Comparison of ENCODE assay signal across 8 mouse cellular contexts in genomic region chr4:118437829-118438253, GRCm38 (mm10). TPM values are rescaled to one million over a fixed set of nuclear protein-coding genes. Genes with fewer than 3 reads are reported as not detected.
A peak's percentile ranks its signal among the peaks of the same experiment; 100 is the strongest.
DNase-seq lines count a peak whose midpoint lies in the region; ATAC-seq and TF ChIP-seq lines count a peak whose summit lies in the region.

No protein-coding gene starts in this region.

- H3K27me3 ChIP-seq in CH12.LX (replicated peaks): peaks cover 19% of the 10 kb centered on the region
- H3K27me3 ChIP-seq in midbrain, embryonic 13.5 days: no peaks in the 10 kb centered on the region
- no peaks in the 10 kb centered on the region for H3K27me3 ChIP-seq in thymus, adult 2 months (ENCODE audit: control insufficient read depth, insufficient read depth, low read length)

- ATAC-seq in midbrain, embryonic 13.5 days: peak; percentile 15; the same call in 1 of the 2 replicates

- peaks cover 25% of the 10 kb centered on the region for H3K79me2 ChIP-seq in CH12.LX (replicated peaks; ENCODE audit: control insufficient read depth, extremely low read depth, insufficient read depth, poor library complexity, severe bottlenecking)

- peaks cover 8 to 37% of the 10 kb centered on the region in 2 experiments for H3K4me1 ChIP-seq in CH12.LX (ENCODE audit: control insufficient read depth in 1 of 2, insufficient read depth in 2 of 2)
- H3K4me1 ChIP-seq in bone marrow macrophage, adult 2 months (ENCODE audit: control insufficient read depth, insufficient read depth, low read length): peaks cover 8% of the 10 kb centered on the region
- H3K4me1 ChIP-seq in midbrain, embryonic 13.5 days (replicated peaks): peaks cover 36% of the 10 kb centered on the region
- peaks cover 22% of the 10 kb centered on the region for H3K4me1 ChIP-seq in thymus, adult 2 months (replicated peaks; ENCODE audit: control insufficient read depth, insufficient read depth, low read length)

- no peak for TF ChIP-seq RAD21 in CH12.LX (IDR thresholded peaks at IDR 0.05; ENCODE audit: low read depth, low read length)

- peak overlapping the region; percentile 76 for H3K9ac ChIP-seq in CH12.LX (ENCODE audit: insufficient read depth, low read depth)
- H3K9ac ChIP-seq in midbrain, embryonic 13.5 days (replicated peaks): peak overlapping the region; percentile 75

- 8% methylated on average over 12 of the region's 12 CpGs for WGBS in midbrain, embryonic 13.5 days
- WGBS in thymus, adult 2 months: 22% methylated on average over 12 of the region's 12 CpGs

- H3K4me2 ChIP-seq in CH12.LX (ENCODE audit: insufficient read depth, low read depth, poor library complexity, severe bottlenecking): peak overlapping the region; percentile 51; the same call in 1 of the 2 replicates
- peak overlapping the region; percentile 95 for H3K4me2 ChIP-seq in midbrain, embryonic 13.5 days (replicated peaks)

- no peak for TF ChIP-seq CTCF in CH12.LX (conservative IDR thresholded peaks at IDR 0.05 in 1 of 2, IDR thresholded peaks at IDR 0.05 in 1 of 2; ENCODE audit: low read depth in 2 of 2, low read length in 2 of 2)
- no peak for TF ChIP-seq CTCF in bone marrow macrophage, adult 2 months (IDR thresholded peaks at IDR 0.05; ENCODE audit: low read depth, low read length)
- no peak for TF ChIP-seq CTCF in thymus, adult 2 months (IDR thresholded peaks at IDR 0.05; ENCODE audit: borderline replicate concordance, control insufficient read depth, extremely low read depth, insufficient read depth, low read length, poor library complexity)

- no peak for TF ChIP-seq POLR2A in CH12.LX (IDR thresholded peaks at IDR 0.05; ENCODE audit: low read depth, low read length)
- no peak for TF ChIP-seq POLR2A in bone marrow macrophage, adult 2 months (IDR thresholded peaks at IDR 0.05; ENCODE audit: borderline replicate concordance, low read depth, low read length)
- TF ChIP-seq POLR2A in thymus, adult 2 months (IDR thresholded peaks at IDR 0.05; ENCODE audit: control insufficient read depth, extremely low read depth, insufficient read depth, low read length, poor library complexity): no peak; the same call in 1 of the 2 replicates

- H3K36me3 ChIP-seq in CH12.LX (replicated peaks in 1 of 2; ENCODE audit: control insufficient read depth in 1 of 2, insufficient read depth in 1 of 2, low read length in 1 of 2): peaks cover 31 to 35% of the 10 kb centered on the region in 2 experiments
- H3K36me3 ChIP-seq in midbrain, embryonic 13.5 days: peaks cover 17% of the 10 kb centered on the region
- H3K36me3 ChIP-seq in thymus, adult 2 months (ENCODE audit: control insufficient read depth, insufficient read depth, low read length): peaks cover 7% of the 10 kb centered on the region

- no peak for DNase-seq in CH12.LX (ENCODE audit: extremely low read depth)
- DNase-seq in heart, adult 8-10 months (ENCODE audit: low spot score): peak; percentile 60
- peak; percentile 38 for DNase-seq in kidney, postnatal 10 days
- DNase-seq in thymus, adult 2 months: peak; percentile 54
- DNase-seq in layer of hippocampus, adult 9-11 months: no peak
- no peak for DNase-seq in left cerebral cortex, postnatal 4 days

- peak overlapping the region; percentile 42 to 91 (median 61) for H3K4me3 ChIP-seq in CH12.LX (replicated peaks in 1 of 3; ENCODE audit: low read depth in 2 of 3, low read length in 2 of 3, poor library complexity in 1 of 3)
- H3K4me3 ChIP-seq in bone marrow macrophage, adult 2 months (ENCODE audit: insufficient read depth, low read length): peak overlapping the region; percentile 69
- H3K4me3 ChIP-seq in midbrain, embryonic 13.5 days (replicated peaks): peak overlapping the region; percentile 59
- H3K4me3 ChIP-seq in thymus, adult 2 months (ENCODE audit: control insufficient read depth, insufficient read depth, low read length): peak overlapping the region; percentile 86

- intact Hi-C loops in left cerebral cortex, postnatal 4 days (cut with DNase I): loop anchor here (5.0 kb wide), 1 partner anchor 134 kb away; no protein-coding TSS in a partner anchor

- no peak overlapping the region for H3K27ac ChIP-seq in CH12.LX (ENCODE audit: insufficient read depth, low read depth)
- peak overlapping the region; percentile 44 for H3K27ac ChIP-seq in bone marrow macrophage, adult 2 months (ENCODE audit: insufficient read depth, low read depth, low read length)
- H3K27ac ChIP-seq in midbrain, embryonic 13.5 days: peak overlapping the region; percentile 87
- H3K27ac ChIP-seq in thymus, adult 2 months (ENCODE audit: control insufficient read depth, insufficient read depth, low read length): peak overlapping the region; percentile 79

- no peak for TF ChIP-seq EP300 in CH12.LX (IDR thresholded peaks at IDR 0.05; ENCODE audit: low read length)

- dilution Hi-C loops in CH12.LX (cut with MboI; ENCODE audit: extremely low pct_ligation_motif_present, extremely low pct_unique_long_range_greater_than_20kb, low sequenced_read_pairs): no loop called here

- no peaks in the 10 kb centered on the region for H3K9me3 ChIP-seq in CH12.LX (replicated peaks; ENCODE audit: low read length)
- no peaks in the 10 kb centered on the region for H3K9me3 ChIP-seq in midbrain, embryonic 13.5 days

- in situ Hi-C loops in CH12.LX (cut with MboI; ENCODE audit: low pct_ligation_motif_present, low pct_unique_long_range_greater_than_20kb, low sequenced_read_pairs): no loop called here

TF ChIP-seq in CH12.LX, 34 proteins besides CTCF, POLR2A, EP300 and RAD21:
- TF ChIP-seq JUN (IDR thresholded peaks at IDR 0.05; ENCODE audit: insufficient read depth, low read depth, low read length) (no peak), HCFC1 (IDR thresholded peaks at IDR 0.05; ENCODE audit: low read depth, low read length) (no peak), MAZ (IDR thresholded peaks at IDR 0.05; ENCODE audit: low read depth, low read length) (0 out of 2 replicates have a peak, but pooled peaks have one; percentile 10), MXI1 (IDR thresholded peaks at IDR 0.05; ENCODE audit: low read depth, low read length) (no peak), UBTF (IDR thresholded peaks at IDR 0.05; ENCODE audit: low read depth, low read length) (no peak)

RNA-seq across cellular contexts. Expression of gene Cdc20, which starts 0.7 kb away (rescaled TPM):
- total RNA-seq in CH12.LX (2012; rRNA removed): 172 and 222 TPM in 2 replicates
- total RNA-seq in CH12.LX (2014; rRNA removed): 213 and 224 TPM in 2 replicates
- 201 and 212 TPM in 2 replicates for polyA plus RNA-seq in CH12.LX (2012; ENCODE audit: insufficient read length, low read depth)
- polyA plus RNA-seq in bone marrow macrophage, adult 2 months (2012; ENCODE audit: insufficient read depth, insufficient read length, missing spikeins): 24.9 and 25.5 TPM in 2 replicates
- 1 to 10 TPM in 3 of 4 experiments, under 1 TPM in 1; 0.47 to 1.4 (median 1.0) TPM for total RNA-seq in heart, adult 8-10 months (2022)
- polyA plus RNA-seq in midbrain, embryonic 13.5 days (2015; fragmentation: Nextera tagmentation; extraction: Ambion mirVana): 105 TPM in 2 replicates
- polyA plus RNA-seq in thymus, adult 2 months (2012; rRNA removed): 152 and 211 TPM in 2 replicates
- total RNA-seq in left cerebral cortex, postnatal 4 days (2021): 10 to 100 TPM in 1 of 2 experiments, 1 to 10 TPM in 1; 8.2 to 11.2 TPM

RNA-seq across cellular contexts. Expression of gene Elovl1, which starts 9.9 kb away (rescaled TPM):
- 45.9 and 47.1 TPM in 2 replicates for total RNA-seq in CH12.LX (2012; rRNA removed)
- total RNA-seq in CH12.LX (2014; rRNA removed): 56.3 and 61.1 TPM in 2 replicates
- polyA plus RNA-seq in CH12.LX (2012; ENCODE audit: insufficient read length, low read depth): 83.9 and 110 TPM in 2 replicates
- 101 and 117 TPM in 2 replicates for polyA plus RNA-seq in bone marrow macrophage, adult 2 months (2012; ENCODE audit: insufficient read depth, insufficient read length, missing spikeins)
- 10 to 100 TPM; 14.8 to 17.7 (median 16.2) TPM for total RNA-seq in heart, adult 8-10 months (2022)
- 25.8 and 25.9 TPM in 2 replicates for polyA plus RNA-seq in midbrain, embryonic 13.5 days (2015; fragmentation: Nextera tagmentation; extraction: Ambion mirVana)
- polyA plus RNA-seq in thymus, adult 2 months (2012; rRNA removed): 127 and 155 TPM in 2 replicates
- total RNA-seq in left cerebral cortex, postnatal 4 days (2021): 10 to 100 TPM; 17.0 to 17.9 TPM

RNA-seq across cellular contexts. Expression of gene Mpl, which starts 19.5 kb away (rescaled TPM):
- not detected in 2 replicates for total RNA-seq in CH12.LX (2012; rRNA removed)
- not detected in 2 replicates for total RNA-seq in CH12.LX (2014; rRNA removed)
- polyA plus RNA-seq in CH12.LX (2012; ENCODE audit: insufficient read length, low read depth): not detected in 2 replicates
- polyA plus RNA-seq in bone marrow macrophage, adult 2 months (2012; ENCODE audit: insufficient read depth, insufficient read length, missing spikeins): not detected in 2 replicates
- total RNA-seq in heart, adult 8-10 months (2022): under 1 TPM; 0.41 to 0.97 (median 0.51) TPM
- 0.19 TPM in 2 replicates for polyA plus RNA-seq in midbrain, embryonic 13.5 days (2015; fragmentation: Nextera tagmentation; extraction: Ambion mirVana)
- 0.11 and 0.28 TPM in 2 replicates for polyA plus RNA-seq in thymus, adult 2 months (2012; rRNA removed)
- not detected for total RNA-seq in left cerebral cortex, postnatal 4 days (2021)

RNA-seq across cellular contexts. Expression of gene Med8, which starts 28.7 kb away (rescaled TPM):
- total RNA-seq in CH12.LX (2012; rRNA removed): 109 and 121 TPM in 2 replicates
- 152 and 156 TPM in 2 replicates for total RNA-seq in CH12.LX (2014; rRNA removed)
- polyA plus RNA-seq in CH12.LX (2012; ENCODE audit: insufficient read length, low read depth): 102 and 113 TPM in 2 replicates
- 57.3 and 61.5 TPM in 2 replicates for polyA plus RNA-seq in bone marrow macrophage, adult 2 months (2012; ENCODE audit: insufficient read depth, insufficient read length, missing spikeins)
- 10 to 100 TPM; 28.8 to 42.8 (median 36.2) TPM for total RNA-seq in heart, adult 8-10 months (2022)
- polyA plus RNA-seq in midbrain, embryonic 13.5 days (2015; fragmentation: Nextera tagmentation; extraction: Ambion mirVana): 124 and 130 TPM in 2 replicates
- 40.1 and 40.8 TPM in 2 replicates for polyA plus RNA-seq in thymus, adult 2 months (2012; rRNA removed)
- total RNA-seq in left cerebral cortex, postnatal 4 days (2021): 10 to 100 TPM; 75.7 to 77.6 TPM

RNA-seq across cellular contexts. Expression of gene Szt2, which starts 28.8 kb away (rescaled TPM):
- 7.4 TPM in 2 replicates for total RNA-seq in CH12.LX (2012; rRNA removed)
- total RNA-seq in CH12.LX (2014; rRNA removed): 2.9 and 3.2 TPM in 2 replicates
- 15.1 and 18.9 TPM in 2 replicates for polyA plus RNA-seq in CH12.LX (2012; ENCODE audit: insufficient read length, low read depth)
- polyA plus RNA-seq in bone marrow macrophage, adult 2 months (2012; ENCODE audit: insufficient read depth, insufficient read length, missing spikeins): 14.1 and 15.9 TPM in 2 replicates
- 10 to 100 TPM; 10.3 to 13.0 (median 11.7) TPM for total RNA-seq in heart, adult 8-10 months (2022)
- polyA plus RNA-seq in midbrain, embryonic 13.5 days (2015; fragmentation: Nextera tagmentation; extraction: Ambion mirVana): 11.0 and 11.4 TPM in 2 replicates
- polyA plus RNA-seq in thymus, adult 2 months (2012; rRNA removed): 90.6 and 96.7 TPM in 2 replicates
- 10 to 100 TPM; 43.3 to 48.3 TPM for total RNA-seq in left cerebral cortex, postnatal 4 days (2021)

Comparison
In these comparisons a context has a peak if more than half of its experiments do, and no peak if none do; other contexts are left out.
1. DNase-seq: peak in heart, adult 8-10 months (single experiment), kidney, postnatal 10 days (single experiment) and thymus, adult 2 months (single experiment); none in CH12.LX (single experiment), layer of hippocampus, adult 9-11 months (single experiment) and left cerebral cortex, postnatal 4 days (single experiment).
2. Peak in every context shown above with its lines, with median percentiles within 50 percentile points of each other: H3K4me3 ChIP-seq.